Mouse (Mus musculus): Measurements from ENCODE around the gene Glyctk. TPM values are rescaled to one million over a fixed set of nuclear protein-coding genes. Genes with fewer than 3 reads are reported as not detected.

The Glyctk gene
- polyA plus RNA-seq, 1 experiment, result 1.7 TPM

DNA sequence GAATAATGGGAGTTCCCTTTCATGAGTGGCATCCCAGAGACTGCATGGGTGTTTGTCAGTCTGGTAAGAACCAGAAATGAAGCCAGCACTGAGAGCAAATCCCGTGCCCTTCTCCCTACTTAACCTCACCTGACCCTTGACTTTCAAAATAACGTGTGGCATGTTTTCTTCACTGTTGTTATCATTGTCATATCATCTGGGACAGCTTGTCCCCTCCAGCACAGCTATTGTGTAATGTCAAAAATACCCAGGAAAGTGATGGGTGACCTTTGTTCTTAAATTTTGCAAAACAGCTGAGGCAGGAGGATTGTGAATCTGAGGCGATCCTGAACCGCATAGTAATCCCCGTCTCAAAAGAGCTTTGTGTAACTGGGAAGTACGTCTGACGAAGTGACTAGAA, 27.7 kb downstream of the Glyctk start:
- DNase-seq, result no peak
- no peak for TF ChIP-seq CTCF (IDR thresholded peaks at IDR 0.05; ENCODE audit: insufficient read depth, low read length)
- no peak for TF ChIP-seq POLR2A (IDR thresholded peaks at IDR 0.05; ENCODE audit: borderline replicate concordance, extremely low read depth, low read depth, low read length)
- WGBS, result 73% methylated on average over 7 of the region's 7 CpGs

DNA sequence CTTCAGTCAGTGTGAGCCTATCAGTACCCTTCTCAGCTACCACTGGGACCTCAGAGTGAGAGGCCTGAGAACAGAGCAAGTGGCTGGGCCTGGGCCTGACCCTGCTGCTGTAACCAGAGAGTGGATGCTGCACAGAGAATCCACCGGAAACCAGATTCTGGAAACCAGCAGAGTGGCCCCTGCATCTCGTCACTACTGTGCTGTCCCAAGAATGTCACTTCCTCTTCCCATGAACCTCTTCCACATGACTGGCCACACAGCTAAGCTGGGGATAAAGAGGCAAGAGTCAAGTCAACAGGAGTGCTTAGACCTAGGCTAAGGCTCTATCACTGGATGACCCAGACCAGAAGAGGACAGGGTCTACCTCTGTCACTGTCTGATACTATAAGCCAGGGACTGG, 28.9 kb downstream of the Glyctk start:
- WGBS, result 61% methylated on average over 2 of the region's 2 CpGs

More for the DNA sequence above, 27.7 kb downstream of the Glyctk start:
- Histone ChIP-seq H3K4me3 (replicated peaks; ENCODE audit: extremely low read depth, low read depth, low read length) (no peak overlapping the region), H3K4me1 (ENCODE audit: control insufficient read depth, insufficient read depth, low read length) (no peaks in the 10 kb centered on the region)

DNA sequence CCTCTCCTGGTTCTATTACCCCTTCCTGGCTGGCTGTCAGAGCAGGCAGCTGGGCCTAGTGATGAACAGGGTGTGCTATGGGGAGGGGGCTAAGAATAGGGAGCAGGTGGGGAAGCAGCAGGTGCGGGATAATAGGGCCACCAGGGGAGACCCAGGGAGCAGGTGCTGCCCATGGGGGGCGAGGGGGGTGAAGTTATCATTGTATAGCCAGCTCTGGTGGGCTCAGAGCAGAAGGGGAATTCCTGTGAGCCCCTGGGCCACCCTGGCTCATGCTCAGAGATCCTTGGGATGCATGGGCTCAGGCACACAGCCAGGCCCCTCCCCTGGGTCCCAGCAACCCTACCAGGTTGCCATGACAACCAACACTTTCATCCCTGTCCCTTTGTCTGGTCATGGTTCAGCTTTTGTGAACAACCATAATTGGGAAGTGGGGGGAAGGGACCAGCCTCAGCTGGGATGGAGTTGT, 31.1 kb downstream of the Glyctk start:
- no peak overlapping the region for H3K4me3 ChIP-seq (replicated peaks; ENCODE audit: extremely low read depth, low read depth, low read length)
- no peak for DNase-seq
- TF ChIP-seq CTCF (IDR thresholded peaks at IDR 0.05; ENCODE audit: insufficient read depth, low read length) (no peak), POLR2A (IDR thresholded peaks at IDR 0.05; ENCODE audit: borderline replicate concordance, extremely low read depth, low read depth, low read length) (no peak)
- 76% methylated on average over 2 of the region's 2 CpGs for WGBS
- no peaks in the 10 kb centered on the region for H3K4me1 ChIP-seq (ENCODE audit: control insufficient read depth, insufficient read depth, low read length)

More for the DNA sequence above, 28.9 kb downstream of the Glyctk start:
- TF ChIP-seq POLR2A (IDR thresholded peaks at IDR 0.05; ENCODE audit: borderline replicate concordance, extremely low read depth, low read depth, low read length) (no peak), CTCF (IDR thresholded peaks at IDR 0.05; ENCODE audit: insufficient read depth, low read length) (no peak)
- H3K4me1 ChIP-seq (ENCODE audit: control insufficient read depth, insufficient read depth, low read length), result no peaks in the 10 kb centered on the region
- no peak overlapping the region for H3K4me3 ChIP-seq (replicated peaks; ENCODE audit: extremely low read depth, low read depth, low read length)
- DNase-seq, result no peak

DNA sequence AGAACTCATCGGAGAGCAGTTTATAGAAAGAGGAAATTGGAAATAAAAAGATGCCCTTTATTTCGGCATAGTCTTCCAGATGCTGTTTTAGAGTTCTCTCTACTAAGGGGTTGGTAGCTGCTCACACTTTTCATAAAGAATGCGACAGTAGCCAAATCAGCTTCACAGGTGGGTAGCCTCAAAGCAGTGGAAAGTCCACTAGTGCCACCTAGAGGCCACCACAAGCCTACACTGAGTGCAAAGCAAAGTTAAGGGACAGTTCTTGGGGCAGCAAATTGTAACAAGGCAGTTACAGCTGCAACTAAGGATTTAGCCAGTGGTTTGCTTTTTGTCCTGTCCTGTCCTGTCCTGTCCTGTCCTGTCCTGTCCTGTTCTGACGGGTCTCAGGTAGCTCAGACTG, 34.3 kb downstream of the Glyctk start:
- WGBS, result 42% methylated on average over 4 of the region's 4 CpGs
- DNase-seq, result peak; percentile 19
- Histone ChIP-seq H3K4me3 (replicated peaks; ENCODE audit: extremely low read depth, low read depth, low read length) (no peak overlapping the region), H3K4me1 (ENCODE audit: control insufficient read depth, insufficient read depth, low read length) (no peaks in the 10 kb centered on the region)
- TF ChIP-seq POLR2A (IDR thresholded peaks at IDR 0.05; ENCODE audit: borderline replicate concordance, extremely low read depth, low read depth, low read length) (no peak), CTCF (IDR thresholded peaks at IDR 0.05; ENCODE audit: insufficient read depth, low read length) (peak; percentile 68)

DNA sequence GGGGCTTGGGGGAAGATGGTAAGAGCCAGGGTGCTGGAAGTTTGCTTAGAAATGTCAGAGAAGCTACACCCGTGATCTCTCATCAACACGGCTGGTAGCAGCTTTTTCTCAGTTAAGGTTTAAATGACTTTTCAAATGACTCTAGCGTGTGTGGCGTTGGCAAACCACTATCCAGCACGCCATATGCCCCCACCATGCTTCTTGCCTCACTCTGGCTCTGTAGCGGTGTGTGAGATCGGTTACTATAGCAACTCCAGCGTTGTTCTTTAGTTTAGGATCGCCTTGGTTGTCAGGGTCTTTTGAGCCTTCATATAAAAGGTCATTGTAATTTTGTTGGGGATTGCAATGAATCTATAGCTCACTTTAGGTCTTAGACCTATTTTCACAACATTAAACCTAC, 38.9 kb downstream of the Glyctk start:
- 73% methylated on average over 9 of the region's 9 CpGs for WGBS
- no peaks in the 10 kb centered on the region for H3K4me1 ChIP-seq (ENCODE audit: control insufficient read depth, insufficient read depth, low read length)
- H3K4me3 ChIP-seq (replicated peaks; ENCODE audit: extremely low read depth, low read depth, low read length), result no peak overlapping the region
- no peak for TF ChIP-seq POLR2A (IDR thresholded peaks at IDR 0.05; ENCODE audit: borderline replicate concordance, extremely low read depth, low read depth, low read length)
- no peak for TF ChIP-seq CTCF (IDR thresholded peaks at IDR 0.05; ENCODE audit: insufficient read depth, low read length)
- DNase-seq, result no peak

DNA sequence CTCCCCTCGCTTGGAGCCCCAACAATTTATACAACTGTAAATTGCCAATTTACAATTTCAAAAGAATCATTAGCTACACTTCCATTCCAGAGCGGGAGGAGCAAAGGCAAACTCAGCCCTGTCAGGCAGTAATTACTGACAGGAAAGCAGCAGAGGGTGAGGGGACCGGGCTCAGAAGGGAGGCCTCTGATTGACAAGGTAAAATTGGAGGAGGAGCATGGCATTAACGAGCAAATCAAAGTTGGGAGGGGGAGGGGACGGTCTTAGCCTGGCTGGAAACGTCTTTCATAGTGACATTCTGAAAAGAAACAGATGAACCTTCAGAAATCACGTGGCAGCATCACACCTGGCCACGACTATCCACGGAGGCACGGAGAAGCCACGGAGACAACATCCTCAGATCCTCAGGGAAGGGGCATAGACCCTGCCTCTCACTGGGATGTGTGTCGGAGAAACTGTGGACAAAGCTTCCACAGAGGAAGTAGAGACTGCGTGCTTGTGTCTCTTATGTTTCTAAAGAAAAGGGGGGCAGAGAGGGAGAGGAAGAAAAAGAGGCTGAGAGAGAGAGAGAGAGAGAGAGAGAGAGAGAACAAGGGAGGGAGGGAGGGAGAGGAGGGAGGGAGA, 42.0 kb downstream of the Glyctk start:
- Histone ChIP-seq H3K4me1 (ENCODE audit: control insufficient read depth, insufficient read depth, low read length) (no peaks in the 10 kb centered on the region), H3K4me3 (replicated peaks; ENCODE audit: extremely low read depth, low read depth, low read length) (no peak overlapping the region)
- DNase-seq, result no peak
- WGBS, result 31% methylated on average over 13 of the region's 13 CpGs
- TF ChIP-seq POLR2A (IDR thresholded peaks at IDR 0.05; ENCODE audit: borderline replicate concordance, extremely low read depth, low read depth, low read length) (no peak), CTCF (IDR thresholded peaks at IDR 0.05; ENCODE audit: insufficient read depth, low read length) (no peak)

DNA sequence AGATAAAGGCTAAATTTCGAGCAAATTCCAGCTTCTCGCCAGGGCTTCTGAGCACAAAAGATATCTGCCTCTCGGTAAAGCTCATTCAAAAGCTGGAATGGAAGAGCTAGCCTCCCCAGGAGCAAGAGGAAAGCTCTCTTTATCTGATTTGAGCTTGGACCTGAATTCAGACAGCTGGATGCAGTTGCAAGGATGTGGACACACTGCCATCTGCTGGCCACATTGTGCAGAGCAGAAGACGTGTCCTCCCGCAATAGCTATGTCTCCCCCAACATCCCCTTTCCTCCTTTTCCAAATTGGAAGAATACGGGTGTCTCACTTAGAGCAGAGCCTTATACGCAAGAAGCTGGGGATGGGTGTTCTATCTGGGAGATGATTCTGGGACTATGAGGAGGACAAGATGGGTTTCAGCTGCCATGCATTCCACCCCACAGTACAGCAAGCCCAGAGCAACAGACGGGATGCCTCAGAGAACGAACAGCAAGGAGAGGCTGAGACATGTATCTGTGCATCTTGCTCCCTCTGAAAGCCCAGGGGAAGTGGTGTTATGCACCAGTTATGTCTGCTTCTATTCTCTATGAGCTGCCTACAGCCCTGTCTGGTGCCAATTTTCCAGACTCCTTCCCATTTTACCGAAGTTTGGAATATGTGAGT, 45.0 kb downstream of the Glyctk start:
- TF ChIP-seq CTCF (IDR thresholded peaks at IDR 0.05; ENCODE audit: insufficient read depth, low read length), result peak; percentile 99
- TF ChIP-seq POLR2A (IDR thresholded peaks at IDR 0.05; ENCODE audit: borderline replicate concordance, extremely low read depth, low read depth, low read length), result no peak
- 26% methylated on average over 10 of the region's 10 CpGs for WGBS
- peak; percentile 71 for DNase-seq
- Histone ChIP-seq H3K4me3 (replicated peaks; ENCODE audit: extremely low read depth, low read depth, low read length) (no peak overlapping the region), H3K4me1 (ENCODE audit: control insufficient read depth, insufficient read depth, low read length) (no peaks in the 10 kb centered on the region)

DNA sequence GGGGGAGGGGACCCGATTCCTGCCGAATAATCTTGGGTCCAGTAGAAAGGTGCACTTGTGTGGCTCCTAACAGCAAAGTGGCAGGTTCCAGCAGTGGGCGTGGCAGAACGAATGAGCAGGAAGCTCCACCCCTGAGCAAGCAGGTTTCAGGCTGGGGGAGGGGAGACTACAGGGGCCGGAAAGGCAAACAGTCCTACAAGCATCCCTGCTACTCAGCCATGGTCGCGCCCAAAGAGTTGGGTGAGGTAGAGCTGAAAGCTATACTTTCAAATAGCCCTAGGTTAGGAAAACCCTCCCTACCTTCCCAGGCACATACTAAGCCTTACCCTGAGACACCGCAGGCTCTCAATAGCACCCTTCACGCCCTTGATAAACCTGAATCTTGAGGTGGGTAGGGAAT, 51.7 kb downstream of the Glyctk start:
- H3K4me3 ChIP-seq (replicated peaks; ENCODE audit: extremely low read depth, low read depth, low read length), result no peak overlapping the region
- DNase-seq, result no peak
- TF ChIP-seq CTCF (IDR thresholded peaks at IDR 0.05; ENCODE audit: insufficient read depth, low read length) (no peak), POLR2A (IDR thresholded peaks at IDR 0.05; ENCODE audit: borderline replicate concordance, extremely low read depth, low read depth, low read length) (no peak)
- WGBS, result 69% methylated on average over 9 of the region's 9 CpGs
- H3K4me1 ChIP-seq (ENCODE audit: control insufficient read depth, insufficient read depth, low read length), result no peaks in the 10 kb centered on the region

DNA sequence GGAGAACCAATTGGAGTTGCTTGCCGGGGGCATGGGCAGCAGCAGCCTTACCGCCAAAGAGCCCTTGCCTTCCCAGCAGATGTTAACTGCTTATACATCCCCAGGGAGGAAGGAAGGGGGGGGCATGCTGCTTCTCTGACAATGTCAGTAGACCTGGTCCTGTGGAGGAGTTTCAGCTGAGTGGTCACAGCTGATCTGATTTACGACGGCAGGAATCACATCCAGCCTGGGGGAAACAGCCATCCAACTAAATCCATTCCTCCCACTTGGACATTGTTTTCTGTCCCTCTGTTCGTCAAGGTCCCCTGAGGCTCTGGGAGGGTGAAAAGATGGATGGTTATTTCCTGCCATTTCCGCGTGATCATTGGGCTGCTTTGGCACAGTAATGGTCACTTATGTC, 53.5 kb downstream of the Glyctk start:
- WGBS, result 74% methylated on average over 7 of the region's 7 CpGs

More for the DNA sequence above, 53.5 kb downstream of the Glyctk start:
- H3K4me3 ChIP-seq (replicated peaks; ENCODE audit: extremely low read depth, low read depth, low read length), result no peak overlapping the region
- H3K4me1 ChIP-seq (ENCODE audit: control insufficient read depth, insufficient read depth, low read length), result no peaks in the 10 kb centered on the region
- DNase-seq, result no peak
- no peak for TF ChIP-seq CTCF (IDR thresholded peaks at IDR 0.05; ENCODE audit: insufficient read depth, low read length)
- TF ChIP-seq POLR2A (IDR thresholded peaks at IDR 0.05; ENCODE audit: borderline replicate concordance, extremely low read depth, low read depth, low read length), result no peak

Other genes with a start within 250 kb of the Glyctk start
- 0.41 and 1.0 TPM in 2 replicates for gene Col6a5, start 197.5 kb downstream of the Glyctk start, polyA plus RNA-seq (2012; rRNA removed)
- 0.32 and 0.56 TPM in 2 replicates for gene Col6a4, start 61.4 kb downstream of the Glyctk start, polyA plus RNA-seq (2012; rRNA removed)
- 47.3 and 49.1 TPM in 2 replicates for gene Wdr82, start 12.8 kb upstream of the Glyctk start, polyA plus RNA-seq (2012; rRNA removed)
- 60.7 and 67.3 TPM in 2 replicates for gene Ppm1m, start 41.6 kb upstream of the Glyctk start, polyA plus RNA-seq (2012; rRNA removed)
- 60.9 and 69.0 TPM in 2 replicates for gene Twf2, start 45.0 kb upstream of the Glyctk start, polyA plus RNA-seq (2012; rRNA removed)
- 6.0 and 6.4 TPM in 2 replicates for gene Tlr9, start 64.5 kb upstream of the Glyctk start, polyA plus RNA-seq (2012; rRNA removed)
- 443 and 458 TPM in 2 replicates for gene Alas1, start 90.5 kb upstream of the Glyctk start, polyA plus RNA-seq (2012; rRNA removed)
- 5.7 and 7.9 TPM in 2 replicates for gene Poc1a, start 122.9 kb upstream of the Glyctk start, polyA plus RNA-seq (2012; rRNA removed)
- gene Dusp7, start 210.5 kb upstream of the Glyctk start, polyA plus RNA-seq (2012; rRNA removed), result 223 and 262 TPM in 2 replicates